Mouse (Mus musculus) ES-E14 (cell line): ENCODE measurements around the gene Rtn4. TPM values are rescaled to one million over a fixed set of nuclear protein-coding genes. Genes with fewer than 3 reads are reported as not detected.
"Not testable (repeated sequence)": the region's sequence is repeated elsewhere in the genome, so short reads cannot be mapped to it uniquely, and the experiment has no call there.

Experiments
- DNase-seq: peaks from one replicate; pipeline ENCODE4 v3.0.0-alpha.2; 2013; ENCODE audit warnings: low read depth, low spot score
- H3K27ac ChIP-seq: 2 replicates; pipeline ENCODE4 v1.5.1; 2012; ENCODE audit warnings: low read depth, mild to moderate bottlenecking, low read length, moderate library complexity, mixed read lengths; ENCODE audit not compliant: poor library complexity, insufficient read depth, severe bottlenecking
- H3K36me3 ChIP-seq: 2 replicates; pipeline ENCODE4 v1.6.1; 2012; ENCODE audit warnings: mild to moderate bottlenecking, low read length, moderate library complexity, mixed read lengths; ENCODE audit not compliant: control insufficient read depth, poor library complexity, insufficient read depth, severe bottlenecking
- H3K4me1 ChIP-seq, 2 experiments: fragments of 150-350 bp in 1 of 2; sonication (generic) in 1 of 2; 2 replicates each; pipeline ENCODE4 v1.6.1; 2012; ENCODE audit warnings: low read length in 2 of 2, mild to moderate bottlenecking in 1 of 2, mixed read lengths in 1 of 2; ENCODE audit not compliant: control insufficient read depth in 2 of 2, insufficient read depth in 2 of 2, poor library complexity in 1 of 2
- H3K4me3 ChIP-seq, 2 experiments: fragments of 150-350 bp in 1 of 2; sonication (generic) in 1 of 2; 2 replicates each; pipeline ENCODE4 v1.5.1; 2012; ENCODE audit warnings: low read length in 2 of 2, low read depth in 1 of 2, mild to moderate bottlenecking in 1 of 2, mixed read lengths in 1 of 2; ENCODE audit not compliant: insufficient read depth in 1 of 2, poor library complexity in 1 of 2, severe bottlenecking in 1 of 2
- H3K9ac ChIP-seq: 2 replicates; pipeline ENCODE4 v1.6.1; 2012; ENCODE audit warnings: low read depth, mild to moderate bottlenecking, low read length, mixed read lengths; ENCODE audit not compliant: poor library complexity, insufficient read depth, severe bottlenecking
- H3K9me3 ChIP-seq: fragments of 150-350 bp; sonication (generic); 2 replicates; pipeline ENCODE4 v1.6.1; 2012; ENCODE audit warnings: low read depth, mild to moderate bottlenecking, low read length; ENCODE audit not compliant: control insufficient read depth, insufficient read depth
- CHD2 ChIP-seq: IDR thresholded peaks from 2 replicates; pipeline ENCODE4 v1.6.1; 2014; ENCODE audit warnings: mild to moderate bottlenecking, low read depth, low read length, inconsistent platforms
- HCFC1 ChIP-seq: IDR thresholded peaks from 2 replicates; pipeline ENCODE4 v1.6.1; 2012; ENCODE audit warnings: low read length, inconsistent platforms, borderline replicate concordance; ENCODE audit not compliant: insufficient read depth
- MAFK ChIP-seq: IDR thresholded peaks from 2 replicates; pipeline ENCODE4 v1.6.1; 2014; ENCODE audit warnings: mild to moderate bottlenecking, low read depth, low read length, inconsistent platforms; ENCODE audit not compliant: insufficient read depth
- ZC3H11A ChIP-seq: IDR thresholded peaks from 2 replicates; pipeline ENCODE4 v1.6.1; 2012; ENCODE audit warnings: low read depth, mild to moderate bottlenecking, inconsistent platforms, low read length, borderline replicate concordance
- ZNF384 ChIP-seq: IDR thresholded peaks from 2 replicates; pipeline ENCODE4 v1.6.1; 2012; ENCODE audit warnings: low read depth, low read length, inconsistent platforms
- in situ Hi-C, 2 experiments: fragments of 600-800 bp; cut with MboI; formaldehyde crosslinking; loops; one replicate each; pipeline ENCODE4 v1.15.1; 2025; ENCODE audit warnings: low sequenced_read_pairs in 2 of 2, inconsistent platforms in 1 of 2; ENCODE audit not compliant: unreplicated experiment in 2 of 2
- total RNA-seq: library from RNA; depleted of rRNA; stranded (reverse); fragments of 300-350 nt; gene quantifications from 2 replicates; pipeline ENCODE4 v1.2.3, GENCODE M21; 2012; rRNA removed

The Rtn4 gene
- total RNA-seq: 360 and 368 TPM in 2 replicates

DNA sequence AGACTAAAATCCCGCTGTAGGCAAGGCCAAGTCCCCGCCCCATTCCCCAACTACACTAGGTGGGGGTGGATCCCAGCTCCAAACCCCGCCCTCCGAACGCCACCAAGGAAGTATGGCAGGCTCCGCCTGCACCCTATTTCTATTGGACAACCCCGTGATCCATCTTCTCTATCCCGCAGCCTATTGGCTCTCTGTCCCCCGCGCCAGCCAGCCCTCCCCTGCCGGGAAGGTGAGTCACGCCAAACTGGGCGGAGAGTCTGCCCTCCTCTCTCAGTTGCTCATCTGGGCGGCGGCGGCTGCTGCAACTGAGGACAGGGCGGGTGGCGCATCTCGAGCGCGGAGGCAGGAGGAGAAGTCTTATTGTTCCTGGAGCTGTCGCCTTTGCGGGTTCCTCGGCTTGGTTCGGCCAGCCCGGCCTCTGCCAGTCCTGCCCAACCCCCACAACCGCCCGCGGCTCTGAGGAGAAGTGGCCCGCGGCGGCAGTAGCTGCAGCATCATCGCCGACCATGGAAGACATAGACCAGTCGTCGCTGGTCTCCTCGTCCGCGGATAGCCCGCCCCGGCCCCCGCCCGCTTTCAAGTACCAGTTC is at the start of gene Rtn4:
Rtn4 (plus strand) TSS at position 265 of the 590 bp plus-strand sequence.
- Histone ChIP-seq H3K27ac (peak within 1 kb of the TSS; percentile 95), H3K4me1 (peaks cover 0 to 9% of the 10 kb centered on the region in 2 experiments; a peak in 2 of 4 replicates), H3K9me3 (no peaks in the 10 kb centered on the region), H3K9ac (peak within 1 kb of the TSS; percentile 91), H3K4me3 (peak within 1 kb of the TSS; percentile 96 to 97), H3K36me3 (no peaks in the 10 kb centered on the region; the same call in 1 of the 2 replicates)
- peak; percentile 99 for DNase-seq
- no peak for TF ChIP-seq ZNF384
- TF ChIP-seq CHD2: peak; percentile 78; the same call in 1 of the 2 replicates
- in situ Hi-C loops: no loop called here

- no peak for DNase-seq
- TF ChIP-seq ZC3H11A (no peak), ZNF384 (no peak), CHD2 (no peak)
- no peaks in the 10 kb centered on the region for H3K36me3 ChIP-seq
- in situ Hi-C loops: no loop called here
- peaks cover 2 to 8% of the 10 kb centered on the region in 2 experiments; a peak in 3 of 4 replicates for H3K4me1 ChIP-seq
- H3K9ac ChIP-seq: no peak overlapping the region
- no peak overlapping the region for H3K4me3 ChIP-seq
- H3K27ac ChIP-seq: no peak overlapping the region
- H3K9me3 ChIP-seq: no peaks in the 10 kb centered on the region
Measured at GRCm38 (mm10) chr11:29644421-29644820, 48.3 kb upstream of the Rtn4 start.

GRCm38 (mm10) chr11:29645411-29646066 is 47.2 kb upstream of the Rtn4 start:
- in situ Hi-C loops: no loop called here
- Histone ChIP-seq H3K4me3 (no peak overlapping the region), H3K36me3 (no peaks in the 10 kb centered on the region), H3K9me3 (no peaks in the 10 kb centered on the region), H3K9ac (no peak overlapping the region), H3K4me1 (peaks cover 0 to 8% of the 10 kb centered on the region in 2 experiments; a peak in 3 of 4 replicates), H3K27ac (no peak overlapping the region)
- DNase-seq: no peak
- no peak for TF ChIP-seq HCFC1
- TF ChIP-seq MAFK: 0 out of 2 replicates have a peak, but pooled peaks have one; percentile 18

GRCm38 (mm10) chr11:29647568-29648319 is 45.0 kb upstream of the Rtn4 start:
- Histone ChIP-seq H3K4me1 (peaks cover 0 to 8% of the 10 kb centered on the region in 2 experiments; a peak in 2 of 4 replicates), H3K9ac (no peak overlapping the region), H3K9me3 (no peaks in the 10 kb centered on the region), H3K27ac (no peak overlapping the region), H3K4me3 (no peak overlapping the region), H3K36me3 (no peaks in the 10 kb centered on the region)
- TF ChIP-seq ZC3H11A: no peak
- no peak for TF ChIP-seq CHD2
- DNase-seq: no peak
- in situ Hi-C loops: no loop called here

- DNase-seq, in situ Hi-C loops, H3K36me3 ChIP-seq, H3K27ac ChIP-seq, H3K4me3 ChIP-seq, H3K9ac ChIP-seq, H3K9me3 ChIP-seq, H3K4me1 ChIP-seq: not testable (repeated sequence)
Measured at GRCm38 (mm10) chr11:29655381-29655780, 37.4 kb upstream of the Rtn4 start.
